Mouse (Mus musculus) spleen, adult 18-20 months (tissue): Measurements from ENCODE around the gene Zfp791.
"Not testable (repeated sequence)": the region's sequence is repeated elsewhere in the genome, so short reads cannot be mapped to it uniquely, and the experiment has no call there.

Source experiments
- DNase-seq, 2 experiments: peaks; one replicate each; pipeline ENCODE4 v3.0.0; 2022; ENCODE audit warnings: mixed read lengths in 2 of 2

Gene Zfp791

GRCm38 (mm10) chr8:85082169-85082568, 40.7 kb downstream of the Zfp791 start:
- DNase-seq: not testable (repeated sequence)

GRCm38 (mm10) chr8:85081216-85081555, 41.7 kb downstream of the Zfp791 start, which contains the start of gene Wdr83:
Gene Wdr83 (minus strand): TSS chr8:85081306.
- peak in 1 of 2 experiments; percentile 69 for DNase-seq

- DNase-seq: peak in 1 of 2 experiments; percentile 65
Measured at GRCm38 (mm10) chr8:85080532-85081215, 42.2 kb downstream of the Zfp791 start, which contains the start of gene Wdr83os. Gene Wdr83os (plus strand): TSS chr8:85080740.

- no peak for DNase-seq
Measured at GRCm38 (mm10) chr8:85080214-85080531, 42.7 kb downstream of the Zfp791 start.

GRCm38 (mm10) chr8:85076993-85077392, 45.9 kb downstream of the Zfp791 start:
- peak; percentile 58 to 67 for DNase-seq

- no peak for DNase-seq
Measured at GRCm38 (mm10) chr8:85076001-85076400, 46.9 kb downstream of the Zfp791 start.

GRCm38 (mm10) chr8:85074617-85075016, 48.3 kb downstream of the Zfp791 start:
- DNase-seq: no peak

GRCm38 (mm10) chr8:85074167-85074566, 48.7 kb downstream of the Zfp791 start:
- no peak for DNase-seq

- DNase-seq: no peak
Measured at GRCm38 (mm10) chr8:85073041-85073612, 49.8 kb downstream of the Zfp791 start.

- DNase-seq: peak in 1 of 2 experiments; percentile 13
Measured at GRCm38 (mm10) chr8:85072364-85072929, 50.4 kb downstream of the Zfp791 start.

- peak; percentile 83 to 87 for DNase-seq
Measured at GRCm38 (mm10) chr8:85071514-85072281, 51.2 kb downstream of the Zfp791 start, which contains the start of gene Dhps. Gene Dhps (plus strand): TSS chr8:85071757.

GRCm38 (mm10) chr8:85071041-85071440, 51.9 kb downstream of the Zfp791 start:
- no peak for DNase-seq

GRCm38 (mm10) chr8:85067982-85068381, 54.9 kb downstream of the Zfp791 start, which contains the start of gene Gm5741:
Gene Gm5741 (minus strand): TSS chr8:85067982.
- no peak for DNase-seq

- DNase-seq: no peak
Measured at GRCm38 (mm10) chr8:85067155-85067554, 55.7 kb downstream of the Zfp791 start.

GRCm38 (mm10) chr8:85065213-85065612, 57.7 kb downstream of the Zfp791 start:
- DNase-seq: no peak

GRCm38 (mm10) chr8:85062603-85063002, 60.3 kb downstream of the Zfp791 start:
- DNase-seq: no peak

GRCm38 (mm10) chr8:85059879-85060616, 62.8 kb downstream of the Zfp791 start, which contains the start of gene Fbxw9:
Gene Fbxw9 (plus strand): TSS chr8:85060055.
- DNase-seq: peak; percentile 73 to 81
